Mouse (Mus musculus) MEL (cell line): ENCODE data around the gene Cox7a2.

ENCODE experiments used
- BHLHE40 ChIP-seq: IDR thresholded peaks from 2 replicates; pipeline ENCODE4 v1.6.1; 2012; ENCODE audit warnings: low read depth, mild to moderate bottlenecking, inconsistent platforms, low read length, improper control_type of control experiment, borderline replicate concordance
- CTCF ChIP-seq, 3 experiments: IDR thresholded peaks in 2 of 3; conservative IDR thresholded peaks in 1 of 3; 2 replicates each; pipeline ENCODE4 v1.5.1; 2011 to 2012; ENCODE audit warnings: low read length in 3 of 3, low read depth in 2 of 3, mild to moderate bottlenecking in 2 of 3, improper control_type of control experiment in 1 of 3, inconsistent platforms in 1 of 3, mixed read lengths in 1 of 3, moderate library complexity in 1 of 3; ENCODE audit not compliant: control insufficient read depth in 1 of 3, insufficient read depth in 1 of 3, poor library complexity in 1 of 3, severe bottlenecking in 1 of 3
- EP300 ChIP-seq, 2 experiments: IDR thresholded peaks; 2 replicates each; pipeline ENCODE4 v1.6.1; 2011; ENCODE audit warnings: improper control_type of control experiment in 2 of 2, low read length in 2 of 2, low read depth in 1 of 2, mild to moderate bottlenecking in 1 of 2
- MAX ChIP-seq: IDR thresholded peaks from 2 replicates; pipeline ENCODE4 v1.6.1; 2011; ENCODE audit warnings: low read length, improper control_type of control experiment
- NRF1 ChIP-seq: IDR thresholded peaks from 2 replicates; pipeline ENCODE4 v1.6.1; 2014; ENCODE audit warnings: low read depth, mild to moderate bottlenecking, inconsistent platforms, low read length, improper control_type of control experiment, moderate library complexity; ENCODE audit not compliant: poor library complexity, insufficient read depth, severe bottlenecking
- ZMIZ1 ChIP-seq: IDR thresholded peaks from 2 replicates; pipeline ENCODE4 v1.6.1; 2012; ENCODE audit warnings: low read depth, mild to moderate bottlenecking, inconsistent platforms, low read length, improper control_type of control experiment, moderate library complexity

- TF ChIP-seq BHLHE40 (no peak), CTCF (IDR thresholded peaks at IDR 0.05 in 2 of 3, conservative IDR thresholded peaks at IDR 0.05 in 1 of 3; ENCODE audit: control insufficient read depth in 1 of 3, insufficient read depth in 1 of 3, low read depth in 2 of 3, low read length in 3 of 3, poor library complexity in 1 of 3, severe bottlenecking in 1 of 3) (no peak), EP300 (IDR thresholded peaks at IDR 0.05; ENCODE audit: low read depth in 1 of 2, low read length in 2 of 2) (no peak), ZMIZ1 (no peak), MAX (no peak), NRF1 (no peak)
These were observed 29.4 kb downstream of the Cox7a2 start for GRCm38 (mm10) chr9:79730301-79730700.
